Mouse (Mus musculus) brown adipose tissue, adult 24 weeks (tissue): ENCODE measurements around the gene Casz1. TPM values are rescaled to one million over a fixed set of nuclear protein-coding genes. Genes with fewer than 3 reads are reported as not detected.

Experiments
- H3K27ac ChIP-seq: fragments of 200-500 bp; replicated peaks from 2 replicates; pipeline ENCODE4 v1.5.1; 2012; ENCODE audit warnings: low read depth, mild to moderate bottlenecking, low read length
- H3K4me1 ChIP-seq: fragments of 200-500 bp; 2 replicates; pipeline ENCODE4 v1.6.1; 2012; ENCODE audit warnings: low read length, mixed read lengths; ENCODE audit not compliant: control insufficient read depth, insufficient read depth, insufficient read length
- H3K4me3 ChIP-seq: fragments of 200-500 bp; 2 replicates; pipeline ENCODE4 v1.5.1; 2012; ENCODE audit warnings: low read depth, mild to moderate bottlenecking, low read length, moderate library complexity; ENCODE audit not compliant: insufficient read depth
- polyA plus RNA-seq: library from polyadenylated mRNA; stranded (reverse); fragments of >200 nt; gene quantifications from 2 replicates; pipeline ENCODE4 v1.2.4, GENCODE M21; 2012; ENCODE audit not compliant: missing spikeins, insufficient read depth, insufficient read length

Gene Casz1
- polyA plus RNA-seq, 1 experiment: 1.4 TPM

- H3K27ac ChIP-seq: no peak overlapping the region
- H3K4me1 ChIP-seq: peaks cover 2% of the 10 kb centered on the region; the same call in 1 of the 2 replicates
- H3K4me3 ChIP-seq: no peak overlapping the region
Observed at GRCm38 (mm10) chr4:148810706-148811105, 6.5 kb downstream of the Casz1 start.

- Histone ChIP-seq H3K4me1 (no peaks in the 10 kb centered on the region; the same call in 1 of the 2 replicates), H3K27ac (no peak overlapping the region)
Observed at GRCm38 (mm10) chr4:148811940-148812339, 7.7 kb downstream of the Casz1 start.

GRCm38 (mm10) chr4:148813247-148813646 lies 9.0 kb downstream of the Casz1 start:
- no peaks in the 10 kb centered on the region; the same call in 1 of the 2 replicates for H3K4me1 ChIP-seq
- H3K4me3 ChIP-seq: no peak overlapping the region
- H3K27ac ChIP-seq: no peak overlapping the region

More at GRCm38 (mm10) chr4:148811940-148812339, 7.7 kb downstream of the Casz1 start:
- H3K4me3 ChIP-seq: peak overlapping the region; percentile 39

GRCm38 (mm10) chr4:148816556-148816955 lies 12.3 kb downstream of the Casz1 start:
- H3K4me1 ChIP-seq: no peaks in the 10 kb centered on the region; the same call in 1 of the 2 replicates

GRCm38 (mm10) chr4:148818161-148818560 lies 13.9 kb downstream of the Casz1 start:
- H3K4me1 ChIP-seq: no peaks in the 10 kb centered on the region
- no peak overlapping the region for H3K27ac ChIP-seq
- no peak overlapping the region for H3K4me3 ChIP-seq

More at GRCm38 (mm10) chr4:148816556-148816955, 12.3 kb downstream of the Casz1 start:
- no peak overlapping the region for H3K4me3 ChIP-seq
- H3K27ac ChIP-seq: no peak overlapping the region

GRCm38 (mm10) chr4:148820171-148820570 lies 15.9 kb downstream of the Casz1 start:
- Histone ChIP-seq H3K4me3 (no peak overlapping the region), H3K27ac (no peak overlapping the region), H3K4me1 (no peaks in the 10 kb centered on the region)

GRCm38 (mm10) chr4:148823281-148823680 lies 19.1 kb downstream of the Casz1 start:
- Histone ChIP-seq H3K27ac (no peak overlapping the region), H3K4me1 (no peaks in the 10 kb centered on the region), H3K4me3 (no peak overlapping the region)

- peaks cover 14% of the 10 kb centered on the region for H3K4me1 ChIP-seq
- no peak overlapping the region for H3K4me3 ChIP-seq
- peak overlapping the region; percentile 43; the same call in 1 of the 2 replicates for H3K27ac ChIP-seq
Observed at GRCm38 (mm10) chr4:148830350-148830749, 26.1 kb downstream of the Casz1 start.

GRCm38 (mm10) chr4:148833245-148833990 lies 29.2 kb downstream of the Casz1 start:
- Histone ChIP-seq H3K4me3 (no peak overlapping the region), H3K4me1 (peaks cover 31% of the 10 kb centered on the region), H3K27ac (peak overlapping the region; percentile 46)

- Histone ChIP-seq H3K27ac (peak overlapping the region; percentile 97), H3K4me1 (peaks cover 31% of the 10 kb centered on the region), H3K4me3 (0 out of 2 replicates have a peak overlapping the region, but pooled peaks have one; percentile 5)
Observed at GRCm38 (mm10) chr4:148836391-148836790, 32.2 kb downstream of the Casz1 start.

GRCm38 (mm10) chr4:148837046-148837445 lies 32.8 kb downstream of the Casz1 start:
- Histone ChIP-seq H3K4me3 (0 out of 2 replicates have a peak overlapping the region, but pooled peaks have one; percentile 5), H3K27ac (peak overlapping the region; percentile 97), H3K4me1 (peaks cover 31% of the 10 kb centered on the region)

GRCm38 (mm10) chr4:148837644-148838043 lies 33.4 kb downstream of the Casz1 start:
- no peak overlapping the region for H3K27ac ChIP-seq
- H3K4me1 ChIP-seq: peaks cover 27% of the 10 kb centered on the region

GRCm38 (mm10) chr4:148842302-148842701 lies 38.1 kb downstream of the Casz1 start:
- Histone ChIP-seq H3K4me3 (no peak overlapping the region), H3K27ac (no peak overlapping the region), H3K4me1 (peaks cover 3% of the 10 kb centered on the region; the same call in 1 of the 2 replicates)

More at GRCm38 (mm10) chr4:148837644-148838043, 33.4 kb downstream of the Casz1 start:
- no peak overlapping the region for H3K4me3 ChIP-seq

- Histone ChIP-seq H3K4me3 (no peak overlapping the region), H3K4me1 (peaks cover 2% of the 10 kb centered on the region; the same call in 1 of the 2 replicates), H3K27ac (no peak overlapping the region)
Observed at GRCm38 (mm10) chr4:148844921-148845320, 40.7 kb downstream of the Casz1 start.

- Histone ChIP-seq H3K27ac (no peak overlapping the region), H3K4me3 (no peak overlapping the region), H3K4me1 (peaks cover 6% of the 10 kb centered on the region)
Observed at GRCm38 (mm10) chr4:148846203-148846602, 42.0 kb downstream of the Casz1 start.

GRCm38 (mm10) chr4:148846724-148847123 lies 42.5 kb downstream of the Casz1 start:
- peaks cover 6% of the 10 kb centered on the region for H3K4me1 ChIP-seq
- no peak overlapping the region for H3K4me3 ChIP-seq
- H3K27ac ChIP-seq: no peak overlapping the region
